Mouse (Mus musculus) right cerebral cortex, postnatal 25 days (tissue): ENCODE measurements around the gene Abcf2.

Source experiments
- DNase-seq: peaks from one replicate; pipeline ENCODE4 v3.0.0; 2022

Gene Abcf2

DNA sequence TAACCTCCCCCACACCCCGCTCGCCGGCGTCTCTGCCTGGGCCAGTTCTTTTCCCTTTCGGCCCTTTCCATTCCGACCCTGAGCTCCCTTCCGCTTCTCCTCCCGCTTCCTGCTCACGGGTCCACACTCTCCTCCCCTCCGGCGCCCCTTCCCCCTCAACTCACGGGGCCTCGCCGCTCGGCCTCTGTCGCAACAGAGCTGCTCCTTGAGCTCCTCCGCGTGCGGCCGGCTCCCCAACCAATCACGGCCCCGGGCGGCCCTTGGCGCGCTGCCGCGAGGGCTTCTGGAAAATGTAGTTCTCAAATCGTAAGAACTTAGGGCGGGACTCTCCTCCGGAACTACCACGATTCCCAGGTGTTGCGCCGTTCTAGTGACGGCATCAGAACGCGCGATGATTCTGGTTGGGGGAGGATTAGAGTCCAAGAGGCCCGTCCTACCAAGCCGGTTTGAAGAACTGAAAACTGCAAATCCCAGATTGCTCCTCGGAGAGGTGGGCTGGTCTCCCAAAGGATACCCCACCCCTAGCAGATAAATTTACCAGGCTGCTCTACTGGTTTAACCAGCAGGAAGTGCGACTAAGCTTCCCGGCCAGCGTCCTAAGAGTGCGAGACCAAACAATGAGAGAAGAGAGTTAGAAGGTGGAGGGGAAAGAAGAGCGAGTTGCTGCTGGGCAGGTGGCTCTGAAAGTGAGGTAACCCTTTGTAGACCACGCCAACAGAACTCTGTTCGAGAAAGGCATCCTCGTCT, at the start of gene Abcf2:
Abcf2 (minus strand) TSS at position 285 of the 747 bp plus-strand sequence.
- DNase-seq = peak; percentile 100

DNA sequence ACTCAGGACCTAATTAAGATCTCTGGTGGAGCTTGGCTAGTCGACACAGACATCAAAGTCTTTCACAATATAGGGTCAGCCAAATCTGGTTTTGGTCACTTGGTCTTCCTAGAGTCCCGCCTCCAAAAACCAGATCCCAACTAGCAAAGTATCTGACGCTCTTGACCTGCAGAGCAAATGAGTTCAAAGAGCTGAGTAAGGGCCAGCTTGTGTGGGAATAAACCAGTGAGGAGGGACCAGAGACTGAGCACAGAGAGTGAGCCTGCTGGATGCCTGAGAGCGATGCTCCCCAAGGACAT, 47.5 kb upstream of the Abcf2 start:
- no peak for DNase-seq

DNA sequence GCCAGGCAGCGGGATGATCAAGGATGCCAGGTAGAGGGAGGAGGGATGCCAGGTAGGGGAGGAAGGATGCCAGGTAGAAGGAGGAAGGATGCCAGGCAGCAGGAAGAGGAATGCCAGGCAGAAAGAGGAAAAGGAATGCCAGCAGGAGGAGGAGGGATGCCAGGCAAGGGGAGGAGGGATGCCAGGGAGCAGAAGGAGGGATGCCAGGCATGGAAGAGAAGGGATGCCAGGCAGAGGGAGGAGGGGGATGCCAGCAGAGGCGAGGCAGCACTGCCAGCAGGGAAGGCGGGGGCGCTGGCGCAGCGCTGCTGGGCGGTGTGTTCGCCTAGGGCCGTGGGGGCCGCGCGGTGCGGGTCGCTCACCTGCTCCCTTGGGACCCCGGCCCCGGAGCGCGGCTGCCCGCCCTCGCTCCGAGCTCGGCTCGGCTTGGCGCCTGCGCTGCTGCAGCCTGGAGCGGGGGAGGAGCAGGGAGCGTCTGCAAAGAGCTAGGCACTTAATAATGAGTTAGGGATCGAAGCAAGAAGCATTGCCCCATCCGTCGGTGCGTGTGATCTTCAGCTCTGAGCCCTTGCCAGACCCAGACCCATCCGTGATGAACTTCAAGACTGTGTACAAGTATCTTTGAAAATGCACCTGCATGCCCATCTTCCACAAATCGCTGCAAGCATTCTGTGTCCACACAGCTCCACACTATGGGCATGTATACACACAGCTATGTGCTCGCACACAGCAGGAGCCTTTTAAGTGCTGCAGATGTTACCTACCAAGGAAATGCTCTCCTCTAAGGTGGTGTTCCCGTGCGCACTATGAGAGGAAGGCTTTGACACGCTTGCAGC, 46.9 kb upstream of the Abcf2 start, which contains the start of gene Smarcd3:
Smarcd3 (minus strand) TSS at position 426 of the 836 bp plus-strand sequence.
- DNase-seq = peak; percentile 86

DNA sequence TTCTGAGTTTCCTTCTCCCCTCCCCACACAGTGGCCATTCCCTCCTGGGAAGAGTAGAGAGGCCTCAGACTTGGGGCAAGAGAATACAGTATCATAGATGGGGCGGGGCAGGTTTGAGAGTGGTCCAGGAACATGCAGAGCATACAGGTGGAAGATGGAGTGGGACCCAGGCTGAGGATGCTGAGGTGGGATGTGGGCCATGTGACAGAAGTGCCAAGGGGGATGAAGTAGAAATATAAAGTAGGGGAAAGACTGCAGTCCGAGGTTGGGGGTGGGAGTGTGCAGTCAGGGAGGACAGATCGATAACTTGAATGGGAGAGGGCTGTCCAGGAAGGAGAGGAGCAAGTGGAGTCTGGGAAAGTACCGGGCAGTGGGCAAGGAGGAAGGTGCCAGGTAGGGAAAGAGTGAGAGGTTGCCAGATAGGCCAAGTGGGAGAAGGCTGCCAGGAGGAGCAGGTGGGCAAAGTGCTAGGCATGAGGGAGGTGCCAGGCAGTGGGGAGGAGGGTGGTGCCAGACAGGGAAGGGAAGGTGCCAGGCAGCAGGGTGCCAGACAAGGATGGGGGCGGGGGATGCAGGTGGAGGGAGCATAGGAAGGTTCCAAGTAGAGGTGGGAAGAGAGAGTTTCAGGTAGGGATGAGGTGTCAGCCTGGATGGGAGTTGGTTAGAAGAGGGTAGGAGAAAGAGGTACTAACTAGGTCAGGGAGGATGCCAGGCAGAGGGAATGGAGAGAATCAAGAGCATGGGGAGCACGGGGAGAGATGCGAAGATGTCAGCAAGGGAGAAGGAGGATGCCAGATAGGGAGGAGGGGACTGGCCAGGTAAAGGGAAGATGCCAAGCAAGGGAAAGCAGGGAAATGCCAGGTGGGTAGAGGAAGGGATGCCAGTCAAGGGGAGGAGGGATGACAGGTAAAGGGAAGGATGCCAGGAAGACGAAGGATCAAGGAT, 46.0 kb upstream of the Abcf2 start:
- DNase-seq = no peak

DNA sequence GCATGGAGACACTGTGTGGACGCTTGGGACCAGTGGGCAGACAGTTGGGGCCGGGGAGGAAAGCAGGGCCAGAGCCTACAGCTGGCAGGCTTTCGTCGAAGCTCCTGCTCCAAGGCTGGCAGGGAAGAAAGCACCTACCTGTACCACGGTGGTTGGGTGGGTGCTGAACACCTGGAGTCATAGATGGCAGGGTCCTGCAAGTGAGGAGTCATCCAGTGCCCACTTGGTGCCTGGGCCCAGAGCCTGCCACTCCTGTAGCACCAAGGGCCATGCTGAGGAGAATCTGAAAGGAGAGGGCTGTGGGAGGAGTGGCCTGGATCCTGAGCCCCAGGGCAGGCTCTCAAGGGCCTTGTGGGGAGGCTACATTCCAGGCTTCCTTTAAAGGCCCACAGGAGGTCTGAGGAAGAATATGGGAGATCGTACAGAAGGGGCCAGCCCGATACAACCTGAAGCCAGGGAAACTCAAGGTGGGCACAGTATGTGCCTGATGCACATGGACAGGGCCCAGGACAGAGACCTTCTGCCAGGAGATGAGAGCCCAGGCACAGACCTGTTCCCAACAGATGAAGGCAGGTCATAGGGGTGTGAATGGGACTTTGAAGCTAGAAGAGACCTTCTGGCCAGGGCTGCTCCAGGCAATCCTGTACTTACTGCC, 45.2 kb upstream of the Abcf2 start:
- no peak for DNase-seq

DNA sequence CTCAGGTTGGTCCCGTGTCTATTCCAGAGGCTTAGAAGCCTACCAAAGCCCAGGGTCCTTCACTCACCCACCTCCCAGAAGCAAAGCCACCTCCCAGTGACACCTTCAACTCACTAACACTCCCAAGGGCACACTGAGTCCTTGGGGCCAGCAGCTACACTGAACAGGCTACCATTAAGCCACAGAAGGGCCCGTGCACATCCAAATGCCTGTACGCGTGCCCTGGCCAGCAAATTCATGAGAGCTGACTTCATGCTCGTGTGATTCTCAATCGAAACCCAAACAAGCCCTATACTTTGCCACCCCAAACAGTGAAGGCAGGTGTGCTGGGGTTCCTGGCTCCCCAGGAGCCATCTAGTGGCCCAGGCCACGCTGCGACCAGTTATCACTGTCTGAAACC, 43.4 kb upstream of the Abcf2 start:
- no peak for DNase-seq

DNA sequence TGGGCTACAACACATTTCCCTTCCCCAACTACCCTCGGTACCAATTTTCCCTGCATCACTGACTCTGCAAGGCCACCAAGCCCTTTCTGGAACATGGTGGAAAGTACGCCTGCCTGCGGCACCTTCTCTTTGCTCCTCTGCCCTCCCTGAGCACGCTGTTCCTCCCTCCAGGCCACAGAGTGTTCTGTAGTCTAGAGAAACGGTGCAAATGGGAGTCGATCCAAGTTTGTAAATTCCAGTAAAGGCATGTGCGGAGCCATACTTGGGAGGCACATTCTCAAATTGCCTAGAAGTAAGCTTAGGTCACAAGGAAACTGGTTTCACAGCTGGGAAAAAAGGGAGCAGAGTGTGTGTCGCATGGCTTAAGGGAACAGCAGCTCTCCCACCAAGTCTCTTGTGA, 42.8 kb upstream of the Abcf2 start:
- DNase-seq = no peak

DNA sequence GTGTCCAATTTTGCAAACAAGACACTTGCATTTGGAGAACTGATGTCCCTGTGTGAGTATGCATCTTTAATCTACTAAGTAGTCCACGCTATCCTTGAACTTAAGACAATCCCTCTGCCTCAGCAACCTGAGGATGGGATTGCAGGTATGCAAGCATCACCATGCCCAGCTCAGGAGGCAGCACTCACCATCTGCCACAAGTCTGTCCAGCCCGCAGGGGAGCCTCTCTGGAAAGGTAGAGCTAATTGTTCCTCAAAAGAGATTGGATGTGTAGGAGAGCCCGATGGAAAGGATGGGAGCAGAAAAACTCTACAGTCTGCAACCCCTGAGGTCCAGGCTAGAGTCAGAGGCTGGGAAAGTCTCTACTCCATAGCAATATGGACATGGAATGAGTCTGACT, 41.7 kb upstream of the Abcf2 start:
- no peak for DNase-seq

DNA sequence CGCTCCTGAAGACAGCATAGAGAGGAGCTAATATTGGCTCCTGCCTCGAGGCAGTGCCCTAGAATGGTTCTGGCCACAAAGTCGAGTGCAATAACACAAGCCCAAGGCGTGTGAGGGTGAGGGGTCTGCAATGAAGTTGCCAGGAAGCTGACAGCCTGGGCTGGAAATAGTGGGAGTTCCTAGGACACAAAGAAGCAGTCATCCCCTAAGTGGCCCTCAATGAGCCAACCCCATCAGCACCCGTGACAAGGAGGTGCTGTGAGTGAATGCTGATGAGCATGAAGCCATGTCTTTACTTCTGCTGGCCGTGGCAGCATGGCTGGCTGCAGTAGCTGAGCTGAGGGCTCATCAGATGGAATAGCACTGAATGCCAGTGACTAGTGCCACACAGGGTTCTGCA, 37.8 kb upstream of the Abcf2 start:
- DNase-seq = no peak

DNA sequence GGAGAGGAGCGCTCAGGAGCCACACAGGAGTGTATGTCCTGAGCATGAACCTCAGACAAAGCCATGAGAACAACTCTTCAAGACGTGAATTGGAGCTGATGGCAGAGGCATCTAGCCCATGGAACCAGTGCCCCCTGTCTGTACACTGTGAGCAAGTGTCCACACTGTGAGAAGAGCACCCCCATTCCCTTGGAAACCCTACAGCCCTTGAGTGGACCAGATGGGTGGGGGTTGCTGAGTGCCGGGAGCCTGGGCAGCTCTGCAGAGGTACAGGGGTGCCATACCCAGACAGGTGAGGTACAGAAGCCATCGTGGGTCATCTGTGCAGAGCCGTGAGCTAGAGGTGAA, 35.0 kb upstream of the Abcf2 start:
- DNase-seq = no peak

DNA sequence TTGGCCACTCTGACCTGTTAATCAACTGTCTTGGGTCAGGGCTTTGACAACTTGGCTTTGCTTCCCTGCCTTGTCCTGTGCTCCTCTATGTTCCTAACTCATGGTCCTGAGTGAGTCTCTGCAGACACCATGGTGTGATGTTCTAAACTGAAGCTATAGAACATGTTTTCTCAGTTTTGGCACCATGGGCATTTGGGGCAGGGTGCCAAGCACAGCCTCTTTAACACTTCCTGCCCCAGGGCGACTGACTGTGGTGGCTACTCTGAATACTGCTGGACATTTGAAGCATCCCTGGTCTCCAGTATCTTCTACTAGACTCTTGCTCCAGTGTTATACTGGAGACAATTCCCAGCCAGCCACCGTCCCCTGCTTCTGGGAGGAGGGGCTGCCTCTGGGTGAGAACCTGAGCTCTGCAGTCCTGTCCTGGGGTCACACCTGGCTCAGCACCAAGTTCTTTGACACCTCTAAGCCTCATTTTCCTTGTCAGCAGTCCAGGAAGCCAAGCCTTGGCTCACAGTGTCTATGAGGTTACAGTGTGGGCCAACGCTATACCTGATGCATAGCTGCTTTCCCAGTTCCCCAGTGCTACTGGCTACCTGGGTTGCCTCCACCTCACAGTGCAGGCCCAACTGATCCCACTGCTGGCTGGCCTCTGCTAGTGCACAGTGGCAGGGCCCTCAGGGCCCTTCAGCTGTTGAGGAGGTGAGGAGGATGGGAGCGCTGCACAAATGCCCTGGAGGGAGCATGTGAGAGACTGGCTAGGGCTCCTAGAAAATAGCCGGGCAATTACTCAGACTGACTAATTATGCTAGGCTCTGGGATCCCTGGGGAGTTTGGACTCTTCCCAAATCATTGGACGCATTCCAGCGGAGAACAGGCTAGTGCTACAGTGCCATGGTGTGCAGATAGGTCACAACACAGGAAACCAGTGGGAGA, 34.4 kb upstream of the Abcf2 start:
- no peak for DNase-seq

DNA sequence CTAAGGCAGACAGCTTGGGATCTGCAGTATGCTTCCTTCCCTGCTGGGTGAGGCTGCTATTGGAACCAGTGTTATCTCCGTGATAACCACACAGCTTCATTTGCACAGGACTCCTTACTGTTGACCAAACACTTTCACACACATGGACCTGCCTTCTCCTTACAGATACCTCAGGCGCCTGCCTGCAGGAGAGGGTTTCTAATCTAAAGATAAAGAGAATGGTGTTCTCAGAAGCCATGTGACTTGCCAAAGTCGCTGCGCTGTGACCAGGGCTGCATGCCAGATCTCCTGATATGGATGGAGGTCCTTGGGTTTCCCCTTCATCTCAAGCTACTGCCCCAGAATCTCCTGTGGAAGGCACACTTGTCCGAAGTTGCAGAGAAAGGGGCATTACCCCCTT, 32.1 kb upstream of the Abcf2 start:
- DNase-seq = no peak

DNA sequence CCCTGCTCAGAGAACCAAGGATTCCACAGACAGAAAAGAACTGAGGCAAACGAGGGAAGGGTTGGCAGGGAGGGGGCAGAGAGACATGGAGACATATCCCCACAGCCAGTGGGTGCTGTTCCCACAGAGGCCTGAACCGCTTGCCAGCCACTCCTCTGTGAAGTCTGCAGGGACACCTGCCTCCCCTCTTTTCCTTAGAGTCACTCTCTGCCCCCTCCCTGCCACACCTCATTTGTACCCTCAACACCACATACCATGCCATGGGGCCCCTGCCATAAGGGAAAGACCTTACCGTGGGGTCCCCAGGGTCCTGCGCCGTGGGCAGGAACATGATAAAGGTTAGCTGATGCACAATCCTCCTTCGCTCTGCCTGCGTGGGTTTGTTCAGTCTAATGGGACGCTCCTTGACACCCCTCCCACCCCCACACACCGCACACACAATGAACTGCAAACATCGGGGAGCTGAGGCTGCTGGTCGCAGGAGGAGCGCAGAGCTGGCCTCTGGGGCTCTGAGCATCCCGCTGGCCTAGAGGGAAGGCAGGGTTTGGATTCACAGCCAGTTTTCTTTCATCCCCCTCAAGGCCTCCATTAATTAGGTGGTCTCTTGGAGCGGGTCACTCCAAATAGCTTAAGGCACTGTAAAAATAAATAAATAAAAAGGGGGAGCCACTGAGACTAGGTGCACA, 28.9 kb upstream of the Abcf2 start:
- no peak for DNase-seq

DNA sequence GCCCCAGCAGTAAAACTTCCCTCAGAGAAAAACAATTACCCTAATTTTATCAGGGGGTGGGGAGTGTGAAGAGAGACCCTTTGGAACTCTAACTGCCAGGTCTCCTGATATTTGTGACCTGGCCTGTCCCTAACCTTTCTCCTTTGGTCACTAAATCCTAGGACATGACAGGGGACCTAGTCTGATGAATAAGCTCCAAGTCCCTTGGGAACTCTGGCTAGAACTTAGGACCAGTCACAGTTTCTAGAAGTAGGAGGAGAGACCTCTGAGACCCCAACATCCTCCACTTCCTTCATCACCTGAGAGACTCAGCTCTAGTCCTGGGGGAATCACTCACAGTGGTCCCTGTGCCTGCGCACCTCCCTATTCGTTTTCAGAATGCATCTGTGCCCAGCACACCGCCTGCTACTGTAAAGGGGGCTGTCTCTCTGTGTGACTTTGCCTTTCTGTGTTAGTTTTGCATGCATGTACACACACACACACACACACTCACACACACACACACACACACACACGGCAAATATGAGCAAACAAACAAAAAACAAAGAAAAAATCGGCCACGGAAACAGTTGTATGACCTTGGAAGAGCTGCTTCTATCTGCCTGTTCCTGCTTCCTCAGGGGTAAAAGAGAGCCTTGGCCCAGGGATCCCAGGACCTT, 28.2 kb upstream of the Abcf2 start:
- no peak for DNase-seq

DNA sequence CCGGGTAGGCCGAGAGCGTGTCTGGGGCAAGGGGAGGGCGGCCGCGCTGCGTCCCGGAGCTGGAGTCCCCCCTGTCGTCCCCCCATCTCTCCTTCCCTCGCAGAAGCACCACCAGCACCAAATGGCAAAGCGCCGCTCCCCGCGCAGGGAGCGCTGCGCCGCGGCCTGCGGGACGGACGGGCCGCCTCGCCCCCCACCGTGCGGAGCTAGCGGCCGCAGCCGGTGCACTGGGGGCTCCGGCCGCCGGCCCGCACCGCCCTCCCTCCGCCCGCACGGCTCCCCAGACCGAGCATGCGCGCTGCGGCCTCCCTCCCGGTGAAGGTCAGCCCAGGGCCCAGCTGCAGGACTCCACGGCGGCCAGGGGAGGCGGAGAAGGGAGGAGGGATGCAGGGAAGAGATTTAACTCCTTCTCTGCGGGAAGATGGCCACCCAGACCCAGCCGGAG, 27.4 kb upstream of the Abcf2 start:
- peak; percentile 84 for DNase-seq

DNA sequence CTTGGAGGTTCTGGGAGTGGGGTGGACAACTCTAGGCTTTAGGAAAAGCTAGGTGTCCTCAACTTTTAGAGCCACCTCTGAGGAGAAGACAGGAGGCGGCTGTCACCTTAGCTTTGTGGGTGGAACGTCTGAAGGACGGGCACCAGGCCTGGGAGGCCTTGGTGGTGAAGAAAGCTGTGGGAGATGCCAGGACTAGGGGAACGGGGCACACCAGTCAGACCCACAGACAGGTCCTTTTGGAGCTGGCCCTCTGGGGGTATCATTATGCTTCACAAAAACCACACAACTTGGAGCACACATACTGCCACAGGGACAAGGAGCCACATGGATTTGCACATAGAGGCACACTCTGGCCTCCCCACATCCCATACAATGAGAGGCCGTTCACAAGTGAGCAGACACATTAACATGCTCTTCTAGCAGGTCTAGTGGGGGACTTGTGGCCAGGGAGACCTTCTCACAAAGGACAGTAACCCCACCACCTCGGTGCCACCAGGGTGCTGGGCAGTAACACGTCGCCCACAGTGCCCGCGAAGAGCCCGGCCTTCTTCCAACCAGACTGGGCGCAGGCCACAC, 26.9 kb upstream of the Abcf2 start:
- DNase-seq = no peak

DNA sequence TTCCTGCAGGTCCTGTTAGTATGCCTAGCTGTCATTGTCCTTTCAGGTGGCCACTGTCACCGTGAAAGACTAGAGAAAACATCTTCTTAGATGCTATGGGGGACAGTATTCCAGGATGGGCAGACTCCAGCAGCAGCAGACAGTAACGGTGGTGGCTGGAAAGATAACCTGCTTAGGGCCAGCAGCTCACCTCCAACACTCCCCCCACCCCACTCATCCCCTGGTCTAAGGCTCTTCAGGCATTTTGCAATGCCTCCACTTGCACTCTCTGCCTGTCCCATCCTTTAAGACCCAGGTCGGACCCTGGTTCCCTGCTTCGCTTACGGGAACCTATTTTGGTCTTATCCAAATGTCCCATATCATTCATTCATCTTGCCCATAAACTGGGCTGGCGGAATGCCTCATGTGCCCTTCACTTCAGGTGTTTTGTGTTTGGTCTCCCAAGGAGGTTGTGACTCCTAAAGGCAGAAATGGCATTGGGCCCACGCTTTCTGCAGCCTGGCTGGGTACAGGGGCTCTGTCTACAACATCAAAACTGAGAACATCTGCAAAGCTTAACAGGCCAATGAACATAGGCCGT, 26.3 kb upstream of the Abcf2 start:
- no peak for DNase-seq

DNA sequence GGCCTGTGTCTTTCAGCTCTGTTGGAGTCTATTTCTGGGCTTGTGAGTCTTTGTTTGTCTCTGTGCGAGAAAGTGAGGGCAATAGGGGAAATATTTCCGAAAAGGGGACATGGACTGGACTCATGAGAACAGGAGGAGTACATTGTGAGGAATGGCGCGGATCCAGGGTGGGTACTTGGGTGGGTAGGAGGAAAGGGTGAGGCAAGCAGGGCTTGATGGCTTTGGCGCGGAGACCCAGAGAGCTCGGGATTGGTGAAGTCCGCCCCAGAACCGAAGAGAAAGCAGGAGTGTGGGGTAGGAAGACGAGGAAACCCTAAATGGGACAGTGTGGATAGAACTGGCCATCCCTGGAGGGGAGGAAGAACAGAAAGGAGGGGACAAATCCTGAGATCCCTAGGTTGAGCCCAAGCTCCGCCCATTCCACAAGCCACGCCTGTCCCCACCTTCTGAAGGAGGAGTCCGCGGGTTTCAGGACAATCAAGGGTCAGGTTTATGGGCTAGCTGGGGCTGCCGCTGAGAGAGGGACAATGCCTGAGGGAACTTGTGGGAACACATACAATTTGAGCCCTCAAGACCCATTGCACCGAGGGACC, 25.6 kb upstream of the Abcf2 start:
- DNase-seq = no peak
